Mouse (Mus musculus) CH12.LX (cell line): ENCODE measurements around the gene Ppp2r5c. TPM values are rescaled to one million over a fixed set of nuclear protein-coding genes. Genes with fewer than 3 reads are reported as not detected.
A peak's percentile ranks its signal among the peaks of the same experiment; 100 is the strongest.

Experiments used
- DNase-seq: peaks from one replicate; pipeline ENCODE4 v3.0.0-alpha.2; 2013; ENCODE audit errors: extremely low read depth
- H3K27ac ChIP-seq: 2 replicates; pipeline ENCODE4 v1.5.1; 2012; ENCODE audit warnings: low read depth, mild to moderate bottlenecking, control low read depth, moderate library complexity; ENCODE audit not compliant: insufficient read depth
- H3K27me3 ChIP-seq: replicated peaks from 2 replicates; pipeline ENCODE3; 2012; ENCODE audit warnings: inconsistent platforms
- H3K36me3 ChIP-seq, 2 experiments: replicated peaks in 1 of 2; 2 replicates each; pipeline versions ENCODE3 to v1.6.1; 2012; ENCODE audit warnings: inconsistent platforms in 1 of 2, low read length in 1 of 2, mild to moderate bottlenecking in 1 of 2, mixed read lengths in 1 of 2, moderate library complexity in 1 of 2; ENCODE audit not compliant: control insufficient read depth in 1 of 2, insufficient read depth in 1 of 2
- H3K4me1 ChIP-seq, 2 experiments: 2 replicates each; pipeline ENCODE4 v1.6.1; 2012; ENCODE audit warnings: inconsistent platforms in 1 of 2, moderate library complexity in 1 of 2; ENCODE audit not compliant: insufficient read depth in 2 of 2, control insufficient read depth in 1 of 2
- H3K4me2 ChIP-seq: 2 replicates; pipeline ENCODE4 v1.6.1; 2012; ENCODE audit warnings: low read depth, mild to moderate bottlenecking, control low read depth; ENCODE audit not compliant: poor library complexity, insufficient read depth, severe bottlenecking
- H3K4me3 ChIP-seq, 3 experiments: fragments of 150-350 bp in 1 of 3; sonication (generic) in 1 of 3; replicated peaks in 1 of 3; 2 replicates each; pipeline versions ENCODE3 to v1.5.1; 2011 to 2012; ENCODE audit warnings: low read depth in 2 of 3, low read length in 2 of 3, mild to moderate bottlenecking in 2 of 3, moderate library complexity in 2 of 3, control low read depth in 1 of 3, improper control_type of control experiment in 1 of 3, inconsistent platforms in 1 of 3, mixed read lengths in 1 of 3; ENCODE audit not compliant: poor library complexity in 1 of 3
- H3K79me2 ChIP-seq: replicated peaks from 2 replicates; pipeline ENCODE4 v1.6.1; 2012; ENCODE audit warnings: mild to moderate bottlenecking, moderate library complexity; ENCODE audit not compliant: control insufficient read depth, poor library complexity, insufficient read depth, severe bottlenecking; ENCODE audit errors: extremely low read depth
- H3K9ac ChIP-seq: 2 replicates; pipeline ENCODE4 v1.6.1; 2012; ENCODE audit warnings: low read depth, mild to moderate bottlenecking, control low read depth, moderate library complexity; ENCODE audit not compliant: insufficient read depth
- H3K9me3 ChIP-seq: replicated peaks from 2 replicates; pipeline ENCODE3; 2012; ENCODE audit warnings: low read length, inconsistent platforms, mixed read lengths
- CHD1 ChIP-seq: IDR thresholded peaks from 2 replicates; pipeline ENCODE4 v1.6.1; 2012; ENCODE audit warnings: low read depth, low read length, improper control_type of control experiment, inconsistent platforms
- CTCF ChIP-seq, 2 experiments: IDR thresholded peaks in 1 of 2; conservative IDR thresholded peaks in 1 of 2; 2 replicates each; pipeline ENCODE4 v1.5.1; 2011 to 2012; ENCODE audit warnings: low read depth in 2 of 2, low read length in 2 of 2, improper control_type of control experiment in 1 of 2, inconsistent platforms in 1 of 2, mild to moderate bottlenecking in 1 of 2, moderate library complexity in 1 of 2
- E2F4 ChIP-seq: IDR thresholded peaks from 2 replicates; pipeline ENCODE4 v1.6.1; 2011; ENCODE audit warnings: low read depth, low read length, improper control_type of control experiment; ENCODE audit not compliant: insufficient replicate concordance
- ELF1 ChIP-seq: IDR thresholded peaks from 2 replicates; pipeline ENCODE4 v1.6.1; 2014; ENCODE audit warnings: low read depth, mild to moderate bottlenecking, inconsistent platforms, low read length, improper control_type of control experiment
- ETS1 ChIP-seq: conservative IDR thresholded peaks from 2 replicates; pipeline ENCODE4 v1.6.1; 2012; ENCODE audit warnings: low read depth, mild to moderate bottlenecking, inconsistent platforms, low read length, improper control_type of control experiment, moderate library complexity
- GABPA ChIP-seq: IDR thresholded peaks from 2 replicates; pipeline ENCODE4 v1.6.1; 2012; ENCODE audit warnings: low read depth, low read length, improper control_type of control experiment, inconsistent platforms; ENCODE audit not compliant: insufficient replicate concordance
- MAZ ChIP-seq: IDR thresholded peaks from 2 replicates; pipeline ENCODE4 v1.6.1; 2012; ENCODE audit warnings: low read depth, mild to moderate bottlenecking, inconsistent platforms, low read length, improper control_type of control experiment, moderate library complexity
- MEF2A ChIP-seq: IDR thresholded peaks from 2 replicates; pipeline ENCODE4 v1.6.1; 2014; ENCODE audit warnings: low read depth, mild to moderate bottlenecking, inconsistent platforms, low read length, improper control_type of control experiment, borderline replicate concordance
- MXI1 ChIP-seq: IDR thresholded peaks from 2 replicates; pipeline ENCODE4 v1.6.1; 2011; ENCODE audit warnings: mild to moderate bottlenecking, low read depth, low read length, improper control_type of control experiment
- PAX5 ChIP-seq: IDR thresholded peaks from 2 replicates; pipeline ENCODE4 v1.6.1; 2012; ENCODE audit warnings: low read length, inconsistent platforms, mixed read lengths
- POLR2AphosphoS2 ChIP-seq: IDR thresholded peaks from 2 replicates; pipeline ENCODE4 v1.6.1; 2011; ENCODE audit warnings: low read depth, low read length, improper control_type of control experiment
- RAD21 ChIP-seq: IDR thresholded peaks from 2 replicates; pipeline ENCODE4 v1.6.1; 2011; ENCODE audit warnings: low read depth, mild to moderate bottlenecking, low read length, improper control_type of control experiment, moderate library complexity
- RCOR1 ChIP-seq: conservative IDR thresholded peaks from 2 replicates; pipeline ENCODE4 v1.6.1; 2012; ENCODE audit warnings: low read depth, mild to moderate bottlenecking, inconsistent platforms, low read length, improper control_type of control experiment
- SMC3 ChIP-seq: IDR thresholded peaks from 2 replicates; pipeline ENCODE4 v1.6.1; 2011; ENCODE audit warnings: low read depth, low read length, improper control_type of control experiment
- TBP ChIP-seq: conservative IDR thresholded peaks from 2 replicates; pipeline ENCODE4 v1.6.1; 2011; ENCODE audit warnings: low read depth, low read length, improper control_type of control experiment
- UBTF ChIP-seq: IDR thresholded peaks from 2 replicates; pipeline ENCODE4 v1.6.1; 2012; ENCODE audit warnings: low read depth, mild to moderate bottlenecking, inconsistent platforms, low read length, improper control_type of control experiment, moderate library complexity
- USF1 ChIP-seq: IDR thresholded peaks from 2 replicates; pipeline ENCODE4 v1.6.1; 2014; ENCODE audit warnings: low read depth, mild to moderate bottlenecking, inconsistent platforms, low read length, improper control_type of control experiment
- ZC3H11A ChIP-seq: IDR thresholded peaks from 2 replicates; pipeline ENCODE4 v1.6.1; 2012; ENCODE audit warnings: low read depth, mild to moderate bottlenecking, inconsistent platforms, low read length, improper control_type of control experiment
- ZKSCAN1 ChIP-seq: IDR thresholded peaks from 2 replicates; pipeline ENCODE4 v1.6.1; 2012; ENCODE audit warnings: low read depth, inconsistent platforms, low read length, improper control_type of control experiment, borderline replicate concordance
- ZMIZ1 ChIP-seq: IDR thresholded peaks from 2 replicates; pipeline ENCODE4 v1.6.1; 2012; ENCODE audit warnings: low read depth, mild to moderate bottlenecking, inconsistent platforms, low read length, improper control_type of control experiment
- ZNF384 ChIP-seq: IDR thresholded peaks from 2 replicates; pipeline ENCODE4 v1.6.1; 2012; ENCODE audit warnings: low read depth, low read length, improper control_type of control experiment, inconsistent platforms
- dilution Hi-C: fragments of 300-500 bp; cut with MboI; formaldehyde crosslinking; loops from 2 replicates; pipeline ENCODE4 v1.14.3; 2020; ENCODE audit warnings: low sequenced_read_pairs; ENCODE audit not compliant: extremely low pct_unique_long_range_greater_than_20kb, extremely low pct_ligation_motif_present
- in situ Hi-C: fragments of 300-500 bp; cut with MboI; formaldehyde crosslinking; loops from 3 replicates; pipeline ENCODE4 v1.14.3; 2019; ENCODE audit warnings: low sequenced_read_pairs, low pct_ligation_motif_present, low pct_unique_long_range_greater_than_20kb, mixed read lengths
- polyA plus RNA-seq: library from polyadenylated mRNA; unstranded; fragments of >175 nt; gene quantifications from 2 replicates; pipeline ENCODE4 v1.2.1, GENCODE M21; 2012; ENCODE audit warnings: low read depth; ENCODE audit not compliant: insufficient read length
- total RNA-seq, 2 experiments: library from RNA; depleted of rRNA; stranded (reverse); fragments of 300-350 nt in 1 of 2; fragments of >200 nt in 1 of 2; gene quantifications; 2 replicates each; pipeline ENCODE4 v1.2.3; 2012 to 2014

The Ppp2r5c gene
- total and polyA plus RNA-seq, 3 experiments = 71.6 to 111 (median 97.7) TPM

DNA sequence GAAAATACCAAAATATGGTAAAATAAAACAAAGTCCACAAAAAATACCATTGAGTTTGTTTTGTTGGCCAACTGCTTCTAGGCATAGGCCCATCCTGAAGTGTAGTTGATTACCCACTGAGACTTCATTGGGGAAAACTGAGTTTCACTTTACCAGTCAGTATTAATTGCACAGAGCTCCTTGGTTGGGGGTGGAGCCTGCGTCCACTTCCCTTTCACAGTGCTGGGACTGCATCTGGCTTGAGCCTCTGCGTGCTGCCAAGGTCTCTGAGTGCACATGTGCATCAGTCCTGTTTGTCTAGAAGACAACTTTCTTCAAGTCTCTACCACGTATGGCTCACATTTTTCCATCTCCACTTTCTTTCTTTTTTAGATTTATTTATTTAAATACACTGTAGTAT lies 159.2 kb downstream of the Ppp2r5c start:
- H3K4me1 ChIP-seq = peaks cover 12 to 63% of the 10 kb centered on the region in 2 experiments
- no peak overlapping the region for H3K4me2 ChIP-seq
- H3K4me3 ChIP-seq = no peak overlapping the region
- peak; percentile 72 for DNase-seq
- TF ChIP-seq MXI1 (no peak), USF1 (no peak), PAX5 (no peak), ZNF384 (no peak)
- H3K36me3 ChIP-seq = peaks cover 4 to 27% of the 10 kb centered on the region in 2 experiments
- no peaks in the 10 kb centered on the region for H3K9me3 ChIP-seq
- no peak overlapping the region for H3K9ac ChIP-seq
- in situ Hi-C loops (loop anchor here (5.0 kb wide), 1 partner anchor 236 kb away; the partner anchor contains the start of gene Mok), dilution Hi-C loops (no loop called here)
- H3K27ac ChIP-seq = no peak overlapping the region
- H3K79me2 ChIP-seq = peaks cover 54% of the 10 kb centered on the region
- H3K27me3 ChIP-seq = no peaks in the 10 kb centered on the region

DNA sequence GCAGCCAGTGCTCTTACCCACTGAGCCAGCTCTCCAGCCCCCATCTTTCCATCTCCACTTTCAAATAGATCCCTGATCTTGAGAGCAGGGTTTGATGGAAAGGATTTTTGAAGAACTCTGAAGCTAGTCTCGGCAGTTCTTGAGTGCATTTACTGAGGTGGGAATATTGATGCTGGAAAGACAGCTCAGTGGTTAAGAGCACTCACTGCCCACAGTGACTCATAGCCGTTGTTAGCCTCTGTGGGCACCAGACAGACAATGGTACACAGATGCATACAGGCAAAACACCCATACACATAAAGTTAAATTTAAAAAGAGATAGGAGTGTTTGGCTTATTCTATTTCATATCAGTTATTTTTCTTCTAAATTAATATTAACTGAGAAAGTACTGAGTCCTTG lies 159.8 kb downstream of the Ppp2r5c start:
- dilution Hi-C loops = no loop called here
- H3K36me3 ChIP-seq = peaks cover 4 to 30% of the 10 kb centered on the region in 2 experiments

DNA sequence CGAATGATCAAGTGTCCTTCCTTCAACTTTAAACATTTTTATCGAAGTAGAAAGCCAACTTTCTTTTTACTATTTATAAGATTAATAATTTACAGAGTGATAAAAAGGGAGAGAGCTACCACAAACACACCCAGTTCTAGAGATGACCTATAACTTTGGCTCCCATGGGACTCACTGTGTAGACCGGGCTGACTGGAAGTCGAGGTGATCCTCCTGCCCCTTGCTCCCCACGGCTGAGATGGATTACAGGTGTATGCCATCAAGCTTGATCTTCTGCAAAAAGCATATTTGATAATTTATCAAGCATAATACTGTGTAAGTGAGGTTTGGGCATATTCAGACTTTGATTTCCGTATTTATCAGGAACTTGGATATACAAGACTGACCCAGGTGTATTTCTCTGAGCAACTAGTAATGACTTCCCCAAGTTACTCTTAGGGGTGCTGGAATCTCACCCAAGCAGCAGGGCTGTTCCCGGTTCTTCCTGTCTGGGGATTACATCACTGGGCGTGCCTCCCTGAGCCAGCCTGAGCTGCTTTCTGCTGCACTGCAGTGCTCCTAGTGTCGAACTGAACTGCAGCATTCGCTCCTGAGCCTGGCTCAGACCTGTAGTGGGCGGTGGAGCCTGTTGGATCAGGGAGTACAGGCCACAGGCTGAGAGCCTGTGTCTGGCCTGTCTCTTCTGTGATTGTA lies 161.7 kb downstream of the Ppp2r5c start:
- Histone ChIP-seq H3K9me3 (no peaks in the 10 kb centered on the region), H3K9ac (no peak overlapping the region), H3K4me2 (no peak overlapping the region), H3K79me2 (peaks cover 42% of the 10 kb centered on the region), H3K36me3 (peaks cover 17 to 48% of the 10 kb centered on the region in 2 experiments), H3K4me1 (peaks cover 10 to 55% of the 10 kb centered on the region in 2 experiments), H3K27ac (no peak overlapping the region), H3K4me3 (no peak overlapping the region), H3K27me3 (no peaks in the 10 kb centered on the region)
- TF ChIP-seq TBP = no peak
- no peak for TF ChIP-seq USF1
- TF ChIP-seq RCOR1 = no peak
- TF ChIP-seq CTCF (conservative IDR thresholded peaks at IDR 0.05 in 1 of 2, IDR thresholded peaks at IDR 0.05 in 1 of 2; ENCODE audit: low read depth in 2 of 2, low read length in 2 of 2) = peak in 1 of 2 experiments; percentile 26; a peak in 2 of 4 replicates
- DNase-seq = peak; percentile 34
- in situ Hi-C loops (loop anchor here (5.0 kb wide), 1 partner anchor 234 kb away; the partner anchor contains the start of gene Mok), dilution Hi-C loops (no loop called here)

More for the DNA sequence above, 159.8 kb downstream of the Ppp2r5c start:
- Histone ChIP-seq H3K4me3 (no peak overlapping the region), H3K4me2 (no peak overlapping the region), H3K79me2 (peaks cover 57% of the 10 kb centered on the region), H3K27ac (no peak overlapping the region), H3K9me3 (no peaks in the 10 kb centered on the region), H3K9ac (no peak overlapping the region), H3K27me3 (no peaks in the 10 kb centered on the region), H3K4me1 (peaks cover 12 to 63% of the 10 kb centered on the region in 2 experiments)
- no peak for TF ChIP-seq ZNF384
- TF ChIP-seq ZKSCAN1 = no peak
- TF ChIP-seq SMC3 = no peak
- no peak for TF ChIP-seq POLR2AphosphoS2
- TF ChIP-seq ZMIZ1 = no peak
- no peak for TF ChIP-seq ZC3H11A
- no peak for TF ChIP-seq RAD21
- no peak for TF ChIP-seq ELF1
- TF ChIP-seq MAZ = no peak
- TF ChIP-seq TBP = no peak
- TF ChIP-seq E2F4 = no peak
- no peak for TF ChIP-seq CHD1
- no peak for TF ChIP-seq CTCF (conservative IDR thresholded peaks at IDR 0.05 in 1 of 2, IDR thresholded peaks at IDR 0.05 in 1 of 2; ENCODE audit: low read depth in 2 of 2, low read length in 2 of 2)
- TF ChIP-seq GABPA = no peak
- TF ChIP-seq ETS1 = no peak
- TF ChIP-seq MEF2A = no peak
- TF ChIP-seq UBTF = no peak
- in situ Hi-C loops = loop anchor here (5.0 kb wide), 1 partner anchor 236 kb away; the partner anchor contains the start of gene Mok
- no peak for DNase-seq
